Mouse (Mus musculus): Measurements from ENCODE around the gene Sox6.

DNA sequence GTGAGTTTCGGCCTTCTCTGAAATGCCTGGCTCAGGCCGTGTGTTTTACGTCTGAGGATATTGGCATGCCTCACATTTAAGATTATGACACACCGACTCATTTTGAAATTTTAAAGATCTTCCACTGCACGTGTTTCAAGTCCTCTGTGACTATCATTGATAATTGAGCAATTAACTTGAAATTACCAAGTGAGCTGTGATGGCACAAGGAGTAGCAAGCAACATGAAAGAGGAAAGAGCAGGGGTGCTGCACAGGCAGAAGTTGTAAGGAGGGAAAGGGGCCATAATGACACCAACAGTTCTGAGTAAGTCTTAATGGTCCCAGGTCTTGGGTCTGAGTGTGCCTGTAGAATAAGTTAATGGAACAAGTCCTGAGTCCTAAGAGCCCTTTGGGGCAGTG is 99.3 kb downstream of the Sox6 start:
- TF ChIP-seq POLR2A (IDR thresholded peaks at IDR 0.05; ENCODE audit: low read depth, low read length), result no peak
- TF ChIP-seq CTCF (IDR thresholded peaks at IDR 0.05; ENCODE audit: extremely low read depth, insufficient read depth, insufficient read length, insufficient replicate concordance), result no peak
